Mouse (Mus musculus) midbrain, postnatal 0 days (tissue): ENCODE data around the gene Kl. TPM values are rescaled to one million over a fixed set of nuclear protein-coding genes. Genes with fewer than 3 reads are reported as not detected.

Experiments
- ATAC-seq: fragments of 200-750 bp; cut with Nextera tagmentation; 2 replicates; pipeline ENCODE4 v1.8.0; 2017; ENCODE audit warnings: moderate number of reproducible peaks, mild to moderate bottlenecking, moderate TSS enrichment, moderate library complexity; ENCODE audit not compliant: low FRiP score
- DNase-seq: peaks from one replicate; pipeline ENCODE4 v3.0.0-alpha.2; 2015; ENCODE audit warnings: low spot score
- H3K27ac ChIP-seq: fragments of 300-500 bp; sonication (generic); 2 replicates; pipeline ENCODE4 v1.5.1; 2014; ENCODE audit warnings: low read depth, mild to moderate bottlenecking, low read length, mixed read lengths
- H3K27me3 ChIP-seq: fragments of 300-500 bp; sonication (generic); 2 replicates; pipeline ENCODE4 v1.6.1; 2014; ENCODE audit warnings: low read length, control low read depth, mixed read lengths; ENCODE audit not compliant: insufficient read depth
- H3K36me3 ChIP-seq: fragments of 300-500 bp; sonication (generic); 2 replicates; pipeline ENCODE4 v1.6.1; 2014; ENCODE audit warnings: low read length, control low read depth, mixed read lengths; ENCODE audit not compliant: insufficient read depth
- H3K4me1 ChIP-seq: fragments of 300-500 bp; sonication (generic); 2 replicates; pipeline ENCODE4 v1.6.1; 2014; ENCODE audit warnings: mild to moderate bottlenecking, control low read depth, antibody characterized with exemption, low read length, mixed read lengths; ENCODE audit not compliant: insufficient read depth
- H3K4me2 ChIP-seq: fragments of 300-500 bp; sonication (generic); 2 replicates; pipeline ENCODE4 v1.6.1; 2014; ENCODE audit warnings: low read depth, mild to moderate bottlenecking, low read length, mixed read lengths; ENCODE audit not compliant: poor library complexity, severe bottlenecking
- H3K4me3 ChIP-seq: fragments of 300-500 bp; sonication (generic); 2 replicates; pipeline ENCODE4 v1.5.1; 2014; ENCODE audit warnings: low read depth, mild to moderate bottlenecking, low read length, moderate library complexity
- H3K9ac ChIP-seq: fragments of 300-500 bp; sonication (generic); replicated peaks from 2 replicates; pipeline ENCODE4 v1.6.1; 2014; ENCODE audit warnings: mild to moderate bottlenecking, low read length, moderate library complexity, mixed read lengths; ENCODE audit not compliant: poor library complexity, severe bottlenecking
- H3K9me3 ChIP-seq: fragments of 300-500 bp; sonication (generic); 2 replicates; pipeline ENCODE4 v1.6.1; 2016; ENCODE audit warnings: low read length, control low read depth
- CTCF ChIP-seq: IDR thresholded peaks from 2 replicates; pipeline ENCODE4 v1.5.1; 2016; ENCODE audit warnings: antibody characterized with exemption, mild to moderate bottlenecking
- WGBS: fragments of 180-500 bp; shearing (Covaris S2); extraction: QIAGEN DNeasy Blood & Tissue Kit; methylation state at CpG from one replicate; pipeline ENCODE4 v1.1.7; 2014; 5-methylcytosine and 5-hydroxymethylcytosine counted together
- polyA plus RNA-seq: library from polyadenylated mRNA; unstranded; fragments of >200 nt; fragmentation: Nextera tagmentation; extraction: Ambion mirVana; gene quantifications from 2 replicates; pipeline ENCODE4 v1.2.1, GENCODE M21; 2015
- total RNA-seq: library from RNA; depleted of rRNA; stranded (reverse); fragments of >200 nt; gene quantifications from 2 replicates; pipeline ENCODE4 v1.2.3, GENCODE M21; 2014

Kl gene
- total and polyA plus RNA-seq, 2 experiments from 2014 or later: 0.41 to 2.3 TPM

- no peaks in the 10 kb centered on the region for H3K9me3 ChIP-seq
- WGBS: 2% methylated on average over 83 of the region's 89 CpGs
- peak overlapping the region; percentile 40 for H3K9ac ChIP-seq
- H3K4me2 ChIP-seq: peak overlapping the region; percentile 61
- ATAC-seq: peak; percentile 77
- peak overlapping the region; percentile 54 for H3K4me3 ChIP-seq
- H3K27ac ChIP-seq: no peak overlapping the region
- DNase-seq: peak; percentile 31
- H3K27me3 ChIP-seq: peaks cover 15% of the 10 kb centered on the region
- H3K4me1 ChIP-seq: no peaks in the 10 kb centered on the region; the same call in 1 of the 2 replicates
- no peaks in the 10 kb centered on the region for H3K36me3 ChIP-seq
- TF ChIP-seq CTCF: peak; percentile 50
Observed at GRCm38 (mm10) chr5:150952669-150953521, 488 bp downstream of the Kl start.

GRCm38 (mm10) chr5:150954791-150955190 lies 2.4 kb downstream of the Kl start:
- H3K4me2 ChIP-seq: no peak overlapping the region

GRCm38 (mm10) chr5:150959861-150960260 lies 7.5 kb downstream of the Kl start:
- H3K4me2 ChIP-seq: no peak overlapping the region
- no peak overlapping the region for H3K9ac ChIP-seq
- H3K9me3 ChIP-seq: no peaks in the 10 kb centered on the region
- WGBS: 88% methylated on average over 1 of the region's 1 CpGs
- no peaks in the 10 kb centered on the region for H3K27me3 ChIP-seq
- H3K27ac ChIP-seq: no peak overlapping the region
- H3K4me1 ChIP-seq: no peaks in the 10 kb centered on the region
- TF ChIP-seq CTCF: no peak
- H3K36me3 ChIP-seq: no peaks in the 10 kb centered on the region
- ATAC-seq (no peak), DNase-seq (no peak)
- H3K4me3 ChIP-seq: no peak overlapping the region

More at GRCm38 (mm10) chr5:150954791-150955190, 2.4 kb downstream of the Kl start:
- Histone ChIP-seq H3K9ac (no peak overlapping the region), H3K4me1 (no peaks in the 10 kb centered on the region; the same call in 1 of the 2 replicates), H3K9me3 (no peaks in the 10 kb centered on the region), H3K27ac (no peak overlapping the region), H3K36me3 (no peaks in the 10 kb centered on the region), H3K4me3 (no peak overlapping the region), H3K27me3 (peaks cover 15% of the 10 kb centered on the region)
- no peak for DNase-seq
- TF ChIP-seq CTCF: no peak
- WGBS: 62% methylated on average over 9 of the region's 9 CpGs
- ATAC-seq: no peak

- TF ChIP-seq CTCF: no peak
- H3K9ac ChIP-seq: no peak overlapping the region
- no peak overlapping the region for H3K27ac ChIP-seq
- no peak for DNase-seq
- no peaks in the 10 kb centered on the region for H3K4me1 ChIP-seq
- H3K36me3 ChIP-seq: no peaks in the 10 kb centered on the region
- WGBS: 58% methylated on average over 1 of the region's 1 CpGs
- no peaks in the 10 kb centered on the region for H3K27me3 ChIP-seq
- no peaks in the 10 kb centered on the region for H3K9me3 ChIP-seq
- no peak overlapping the region for H3K4me3 ChIP-seq
- no peak for ATAC-seq
- H3K4me2 ChIP-seq: no peak overlapping the region
Observed at GRCm38 (mm10) chr5:150961615-150962014, 9.2 kb downstream of the Kl start.

- no peak for DNase-seq
- no peak overlapping the region for H3K9ac ChIP-seq
- H3K27me3 ChIP-seq: no peaks in the 10 kb centered on the region
- ATAC-seq: no peak
- no peaks in the 10 kb centered on the region for H3K9me3 ChIP-seq
- WGBS: 71% methylated on average over 1 of the region's 1 CpGs
- H3K4me1 ChIP-seq: no peaks in the 10 kb centered on the region
- H3K36me3 ChIP-seq: no peaks in the 10 kb centered on the region
- no peak overlapping the region for H3K4me2 ChIP-seq
- H3K4me3 ChIP-seq: no peak overlapping the region
- no peak for TF ChIP-seq CTCF
- no peak overlapping the region for H3K27ac ChIP-seq
Observed at GRCm38 (mm10) chr5:150962756-150963155, 10.3 kb downstream of the Kl start.

GRCm38 (mm10) chr5:150967925-150968324 lies 15.5 kb downstream of the Kl start:
- Histone ChIP-seq H3K36me3 (no peaks in the 10 kb centered on the region), H3K27me3 (no peaks in the 10 kb centered on the region), H3K9ac (no peak overlapping the region), H3K4me1 (no peaks in the 10 kb centered on the region), H3K4me2 (no peak overlapping the region), H3K9me3 (no peaks in the 10 kb centered on the region), H3K4me3 (no peak overlapping the region), H3K27ac (no peak overlapping the region)
- DNase-seq: no peak
- over 99% methylated on average over 2 of the region's 2 CpGs for WGBS
- TF ChIP-seq CTCF: no peak; the same call in 1 of the 2 replicates
- ATAC-seq: no peak
